Comparison of ENCODE assay signal across 20 mouse cellular contexts in the genomic region with DNA sequence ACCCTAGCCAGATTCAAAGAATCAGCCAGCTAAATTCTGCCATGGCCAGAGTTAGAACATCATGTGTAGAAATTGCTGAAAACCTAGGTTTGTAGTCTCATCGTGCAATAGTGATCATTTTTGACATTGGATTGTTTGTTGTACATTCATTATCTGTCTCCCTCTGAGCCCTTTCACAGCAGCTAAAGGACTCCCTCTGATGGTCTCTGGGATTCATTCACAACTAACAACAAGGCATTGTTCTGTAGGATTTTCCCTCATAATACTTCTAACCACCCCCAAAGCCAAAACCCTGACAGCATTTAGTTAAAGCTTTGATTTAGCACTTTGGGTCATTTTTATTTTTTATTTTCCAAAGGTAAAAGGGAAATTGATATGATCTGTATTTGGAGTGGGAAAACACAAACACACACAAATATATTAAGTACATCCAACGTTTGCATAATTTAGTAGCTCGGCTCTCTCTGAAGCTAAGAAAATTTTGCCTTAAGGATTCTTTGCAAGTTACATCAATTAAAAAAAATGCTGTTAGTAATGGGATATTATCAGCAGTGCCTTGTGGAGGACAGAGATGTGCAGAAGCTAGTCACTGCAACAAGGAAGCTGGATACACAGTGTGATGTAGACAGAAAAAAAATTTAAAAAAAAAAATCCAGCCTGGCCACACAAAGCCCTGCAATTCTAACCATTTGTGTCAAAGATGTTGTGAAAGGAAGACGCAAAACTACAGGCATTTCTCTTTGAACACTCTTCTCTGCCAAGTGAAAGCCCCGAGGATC.
A peak's percentile ranks its signal among the peaks of the same experiment; 100 is the strongest.
DNase-seq lines count a peak whose midpoint lies in the region; ATAC-seq and TF ChIP-seq lines count a peak whose summit lies in the region.
"Had no signal": no experiment of that assay in that cellular context is flagged by ENCODE, and none has a peak within 500 bp of the region (broad histone marks: within the 10 kb centered on the region; RNA-seq: fewer than 3 reads in every experiment).

No protein-coding gene starts in this region.

- H3K27ac ChIP-seq in hindbrain, embryonic 15.5 days (replicated peaks), result 0 out of 2 replicates have a peak overlapping the region, but pooled peaks have one; percentile 15
- H3K27ac ChIP-seq in midbrain, embryonic 16.5 days (ENCODE audit: low read length), result peak overlapping the region; percentile 22; the same call in 1 of the 2 replicates
- H3K27ac ChIP-seq: embryonic facial prominence, embryonic 13.5 days; heart, embryonic 13.5 days; neural tube, embryonic 13.5 days had no signal

- no peak for TF ChIP-seq POLR2A in brain, embryonic 14.5 days (IDR thresholded peaks at IDR 0.05; ENCODE audit: borderline replicate concordance, extremely low read depth, insufficient read depth, insufficient read length, poor library complexity, severe bottlenecking)

- no peak overlapping the region for H3K9ac ChIP-seq in hindbrain, embryonic 15.5 days
- H3K9ac ChIP-seq in midbrain, embryonic 16.5 days (ENCODE audit: low read depth, low read length), result no peak overlapping the region
- H3K9ac ChIP-seq: embryonic facial prominence, embryonic 13.5 days; heart, embryonic 13.5 days; neural tube, embryonic 13.5 days had no signal

- DNase-seq in embryo, embryonic 11 days, result peak; percentile 7
- DNase-seq in embryo, embryonic 10 days (ENCODE audit: low spot score), result no peak
- peak; percentile 64 for DNase-seq in brain, embryonic 14.5 days (ENCODE audit: low read depth)
- DNase-seq in adrenal gland, adult 8-10 months, result no peak
- no peak for DNase-seq in gastrocnemius, adult 8-10 months (ENCODE audit: low spot score in 2 of 2)
- no peak for DNase-seq in frontal cortex, postnatal 36 days (ENCODE audit: low spot score in 2 of 2)
- DNase-seq: cerebellum, adult 11-12 months; cerebellum, postnatal 36 days; heart, postnatal 4 days; kidney, adult 11 months; kidney, postnatal 25 days; lung, adult 18-20 months; lung, postnatal 36 days; right cerebral cortex, postnatal 4 days; thymus, postnatal 25 days had no signal

- 42% methylated on average over 5 of the region's 5 CpGs for WGBS in hindbrain, embryonic 15.5 days
- 19% methylated on average over 5 of the region's 5 CpGs for WGBS in midbrain, embryonic 16.5 days

- no peaks in the 10 kb centered on the region for H3K27me3 ChIP-seq in hindbrain, embryonic 15.5 days
- no peaks in the 10 kb centered on the region for H3K27me3 ChIP-seq in midbrain, embryonic 16.5 days (ENCODE audit: control insufficient read depth, insufficient read depth, low read depth, low read length)
- H3K27me3 ChIP-seq: embryonic facial prominence, embryonic 13.5 days; heart, embryonic 13.5 days; neural tube, embryonic 13.5 days had no signal

- H3K9me3 ChIP-seq in hindbrain, embryonic 15.5 days, result no peaks in the 10 kb centered on the region
- H3K9me3 ChIP-seq in midbrain, embryonic 16.5 days (replicated peaks; ENCODE audit: control insufficient read depth, low read length, poor library complexity, severe bottlenecking), result no peaks in the 10 kb centered on the region
- H3K9me3 ChIP-seq: embryonic facial prominence, embryonic 13.5 days; heart, embryonic 13.5 days; neural tube, embryonic 13.5 days had no signal

- TF ChIP-seq CTCF in brain, embryonic 14.5 days (IDR thresholded peaks at IDR 0.05; ENCODE audit: borderline replicate concordance, extremely low read depth, insufficient read depth, insufficient read length), result no peak

- no peak overlapping the region for H3K4me2 ChIP-seq in hindbrain, embryonic 15.5 days
- no peak overlapping the region for H3K4me2 ChIP-seq in midbrain, embryonic 16.5 days (ENCODE audit: low read length)
- H3K4me2 ChIP-seq: embryonic facial prominence, embryonic 13.5 days; heart, embryonic 13.5 days; neural tube, embryonic 13.5 days had no signal

- no peak overlapping the region for H3K4me3 ChIP-seq in hindbrain, embryonic 15.5 days
- no peak overlapping the region for H3K4me3 ChIP-seq in midbrain, embryonic 16.5 days (ENCODE audit: low read depth, low read length)
- H3K4me3 ChIP-seq: embryonic facial prominence, embryonic 13.5 days; heart, embryonic 13.5 days; neural tube, embryonic 13.5 days had no signal

- no peak for ATAC-seq in hindbrain, embryonic 15.5 days (ENCODE audit: low FRiP score, low read depth)
- ATAC-seq in midbrain, embryonic 16.5 days, result peak; percentile 68

- no peaks in the 10 kb centered on the region; the same call in 1 of the 2 replicates for H3K4me1 ChIP-seq in hindbrain, embryonic 15.5 days (replicated peaks)
- H3K4me1 ChIP-seq in midbrain, embryonic 16.5 days (ENCODE audit: control insufficient read depth, insufficient read depth, low read length), result no peaks in the 10 kb centered on the region
- H3K4me1 ChIP-seq: embryonic facial prominence, embryonic 13.5 days; heart, embryonic 13.5 days; neural tube, embryonic 13.5 days had no signal

- H3K36me3 ChIP-seq in hindbrain, embryonic 15.5 days, result no peaks in the 10 kb centered on the region
- no peaks in the 10 kb centered on the region for H3K36me3 ChIP-seq in midbrain, embryonic 16.5 days (ENCODE audit: control insufficient read depth, insufficient read depth, low read length)
- H3K36me3 ChIP-seq: embryonic facial prominence, embryonic 13.5 days; heart, embryonic 13.5 days; neural tube, embryonic 13.5 days had no signal

Comparison
In these comparisons a context has a peak if more than half of its experiments do, and no peak if none do; other contexts are left out.
1. DNase-seq: peak in embryo, embryonic 11 days (single experiment) and brain, embryonic 14.5 days (single experiment); none in embryo, embryonic 10 days (single experiment), adrenal gland, adult 8-10 months (single experiment), gastrocnemius, adult 8-10 months (0 of 2) and frontal cortex, postnatal 36 days (0 of 2).